Mouse (Mus musculus) olfactory bulb, adult 2 months (tissue): ENCODE measurements at regions not wholly inside any gene's neighbourhood (a gene's known extent, or its start where the extent isn't known, plus 50 kb on each side); places are given as distances from the start of the nearest gene placed in this dataset.

Source experiments
- H3K27ac ChIP-seq: fragments of 200-500 bp; 2 replicates; pipeline ENCODE4 v1.5.1; 2012; ENCODE audit warnings: low read depth, low read length; ENCODE audit not compliant: insufficient read depth
- H3K4me1 ChIP-seq: fragments of 200-500 bp; 2 replicates; pipeline ENCODE4 v1.6.1; 2012; ENCODE audit warnings: low read length; ENCODE audit not compliant: control insufficient read depth, insufficient read depth
- H3K4me3 ChIP-seq: fragments of 200-500 bp; 2 replicates; pipeline ENCODE4 v1.5.1; 2012; ENCODE audit warnings: mild to moderate bottlenecking, low read depth, low read length, moderate library complexity; ENCODE audit not compliant: insufficient read depth
- CTCF ChIP-seq: fragments of 200-500 bp; IDR thresholded peaks from 2 replicates; pipeline ENCODE4 v1.5.1; 2012; ENCODE audit warnings: low read depth, mild to moderate bottlenecking, low read length, moderate library complexity; ENCODE audit not compliant: insufficient read depth
- POLR2A ChIP-seq: fragments of 200-500 bp; IDR thresholded peaks from 2 replicates; pipeline ENCODE4 v1.6.1; 2012; ENCODE audit warnings: mild to moderate bottlenecking, low read depth, low read length, moderate library complexity; ENCODE audit not compliant: insufficient read depth
- WGBS: fragments of 180-500 bp; shearing (Covaris S2); methylation state at CpG from one replicate; pipeline ENCODE4 v1.1.7; 2018; 5-methylcytosine and 5-hydroxymethylcytosine counted together

GRCm38 (mm10) chr11:66694651-66695266 lies 169.0 kb upstream of the Shisa6 start:
- Histone ChIP-seq H3K27ac (no peak overlapping the region), H3K4me3 (no peak overlapping the region), H3K4me1 (peaks cover 5% of the 10 kb centered on the region)
- WGBS, result 30% methylated on average over 5 of the region's 5 CpGs
- TF ChIP-seq CTCF, result peak; percentile 33; the same call in 1 of the 2 replicates
- TF ChIP-seq POLR2A, result no peak

GRCm38 (mm10) chr11:66696791-66697190 lies 171.0 kb upstream of the Shisa6 start:
- H3K27ac ChIP-seq, result no peak overlapping the region
- peaks cover 5% of the 10 kb centered on the region for H3K4me1 ChIP-seq
- 92% methylated on average over 1 of the region's 1 CpGs for WGBS
- H3K4me3 ChIP-seq, result no peak overlapping the region
- TF ChIP-seq CTCF, result no peak
- no peak for TF ChIP-seq POLR2A

DNA sequence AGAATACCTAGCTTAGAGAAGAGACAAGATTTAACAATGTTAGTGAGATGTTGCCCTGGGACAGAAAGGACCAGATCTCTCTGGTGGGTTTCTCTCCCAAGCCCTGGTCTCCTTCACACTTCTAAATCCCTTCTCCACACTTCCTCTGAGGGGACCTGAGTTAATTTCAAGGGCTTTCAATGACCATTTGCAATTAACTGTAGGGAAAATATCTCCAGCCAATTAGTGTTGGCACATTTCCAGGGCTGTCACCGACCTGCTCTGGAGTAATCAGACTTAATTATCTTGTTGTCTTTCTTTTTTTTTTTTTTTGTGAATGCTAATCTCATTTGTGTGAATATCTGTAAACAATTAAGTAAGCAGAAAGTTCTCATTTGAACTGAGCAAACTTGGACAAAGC lies 166.3 kb upstream of the Pirt start:
- no peak overlapping the region for H3K4me3 ChIP-seq
- no peak overlapping the region for H3K27ac ChIP-seq
- no peaks in the 10 kb centered on the region for H3K4me1 ChIP-seq
- 13% methylated on average over 1 of the region's 1 CpGs for WGBS
- TF ChIP-seq CTCF (no peak), POLR2A (no peak)

GRCm38 (mm10) chr11:66789997-66790396 lies 121.8 kb upstream of the Pirt start:
- TF ChIP-seq CTCF (no peak), POLR2A (no peak)
- no peak overlapping the region for H3K27ac ChIP-seq
- H3K4me1 ChIP-seq, result no peaks in the 10 kb centered on the region
- WGBS, result 35% methylated on average over 3 of the region's 3 CpGs
- no peak overlapping the region for H3K4me3 ChIP-seq

GRCm38 (mm10) chr11:66806887-66807286 lies 104.9 kb upstream of the Pirt start:
- Histone ChIP-seq H3K4me3 (no peak overlapping the region), H3K4me1 (no peaks in the 10 kb centered on the region), H3K27ac (no peak overlapping the region)
- WGBS, result 93% methylated on average over 5 of the region's 5 CpGs
- TF ChIP-seq POLR2A, result no peak
- TF ChIP-seq CTCF, result no peak

- no peaks in the 10 kb centered on the region for H3K4me1 ChIP-seq
- 81% methylated on average over 5 of the region's 5 CpGs for WGBS
- TF ChIP-seq CTCF, result no peak
- H3K4me3 ChIP-seq, result no peak overlapping the region
- no peak overlapping the region for H3K27ac ChIP-seq
These were observed 98.5 kb upstream of the Pirt start for GRCm38 (mm10) chr11:66813310-66813709.

- Histone ChIP-seq H3K4me3 (no peak overlapping the region), H3K27ac (no peak overlapping the region), H3K4me1 (no peaks in the 10 kb centered on the region)
- no peak for TF ChIP-seq POLR2A
- TF ChIP-seq CTCF, result no peak
- WGBS, result 72% methylated on average over 4 of the region's 4 CpGs
These were observed 98.0 kb upstream of the Pirt start for GRCm38 (mm10) chr11:66813731-66814130.

GRCm38 (mm10) chr11:66835864-66836263 lies 75.9 kb upstream of the Pirt start:
- WGBS, result 91% methylated on average over 5 of the region's 5 CpGs
- Histone ChIP-seq H3K4me1 (no peaks in the 10 kb centered on the region), H3K27ac (no peak overlapping the region), H3K4me3 (no peak overlapping the region)
- no peak for TF ChIP-seq POLR2A
- no peak for TF ChIP-seq CTCF

DNA sequence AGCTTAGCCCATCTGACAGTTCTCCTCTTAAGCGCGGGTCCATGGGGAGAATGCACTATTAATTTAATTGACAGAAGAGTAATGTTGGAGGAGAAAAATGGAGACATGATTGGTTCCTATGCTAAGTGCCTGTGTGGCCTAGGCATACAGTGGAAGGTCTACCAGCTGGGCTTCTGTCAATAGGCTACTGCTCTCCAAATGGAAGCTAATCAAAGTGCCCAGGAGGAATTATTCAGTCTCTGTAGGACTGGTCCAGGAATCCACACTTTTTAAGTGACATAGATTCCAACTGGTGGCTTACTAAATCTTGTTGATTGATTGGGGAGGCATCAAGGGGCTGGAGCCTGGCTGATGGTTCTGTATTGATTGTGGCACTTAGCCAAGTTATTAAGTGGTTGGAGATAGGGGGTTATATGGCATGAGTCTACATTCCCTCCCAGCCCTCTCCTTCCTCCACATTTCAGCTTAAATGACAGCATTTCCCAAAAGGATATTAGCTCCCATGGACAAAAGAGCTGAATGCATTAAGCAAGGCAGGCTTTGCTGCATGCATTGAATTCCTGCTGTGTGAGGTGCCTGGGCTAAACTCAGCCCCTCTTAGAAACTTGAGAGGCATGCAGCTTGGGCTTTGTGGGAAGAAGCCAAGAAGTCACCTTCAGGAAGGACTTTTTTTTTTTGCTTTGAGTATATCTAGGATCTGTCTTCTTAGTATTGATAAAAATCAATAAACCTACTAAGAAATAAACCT lies 75.0 kb upstream of the Pirt start:
- TF ChIP-seq CTCF (no peak), POLR2A (no peak)
- 82% methylated on average over 2 of the region's 2 CpGs for WGBS
- H3K4me3 ChIP-seq, result no peak overlapping the region
- H3K4me1 ChIP-seq, result no peaks in the 10 kb centered on the region
- H3K27ac ChIP-seq, result no peak overlapping the region
